Mouse (Mus musculus): Measurements from ENCODE around the gene Nampt. TPM values are rescaled to one million over a fixed set of nuclear protein-coding genes. Genes with fewer than 3 reads are reported as not detected.

The Nampt gene
- total RNA-seq, 2 experiments from 2014 or later = 42.4 to 47.1 TPM

DNA sequence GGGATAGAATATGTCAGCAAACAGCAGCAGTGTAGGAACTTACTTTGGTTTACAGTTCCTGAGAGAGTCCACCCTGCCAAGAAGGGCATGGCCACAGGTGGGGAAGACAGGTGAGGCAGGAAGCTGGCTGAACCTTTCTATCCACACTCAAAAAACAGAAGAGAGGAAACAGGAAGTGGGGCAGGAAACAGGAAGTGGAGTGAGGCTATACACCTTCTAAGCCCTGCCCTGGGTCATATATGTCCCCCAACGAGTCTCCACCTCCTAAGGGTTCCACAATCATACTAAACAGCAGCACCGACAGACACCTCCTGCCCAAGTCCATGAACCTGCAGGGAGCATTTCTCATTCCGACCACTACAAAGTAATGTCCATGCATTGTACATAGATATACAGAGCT is 81.7 kb downstream of the Nampt start:
- DNase-seq = no peak

Other genes with a start within 250 kb of the Nampt start
- 10 to 100 TPM; 42.3 to 43.2 TPM for gene Sypl, start 134.3 kb downstream of the Nampt start, total RNA-seq (2021)

Data from layer of hippocampus, postnatal 36 days (tissue).